Mouse (Mus musculus): ENCODE results near the gene Lime1. TPM values are rescaled to one million over a fixed set of nuclear protein-coding genes. Genes with fewer than 3 reads are reported as not detected.

Lime1 gene
- polyA plus RNA-seq, 1 experiment from 2014 or later, result 22.1 TPM

DNA sequence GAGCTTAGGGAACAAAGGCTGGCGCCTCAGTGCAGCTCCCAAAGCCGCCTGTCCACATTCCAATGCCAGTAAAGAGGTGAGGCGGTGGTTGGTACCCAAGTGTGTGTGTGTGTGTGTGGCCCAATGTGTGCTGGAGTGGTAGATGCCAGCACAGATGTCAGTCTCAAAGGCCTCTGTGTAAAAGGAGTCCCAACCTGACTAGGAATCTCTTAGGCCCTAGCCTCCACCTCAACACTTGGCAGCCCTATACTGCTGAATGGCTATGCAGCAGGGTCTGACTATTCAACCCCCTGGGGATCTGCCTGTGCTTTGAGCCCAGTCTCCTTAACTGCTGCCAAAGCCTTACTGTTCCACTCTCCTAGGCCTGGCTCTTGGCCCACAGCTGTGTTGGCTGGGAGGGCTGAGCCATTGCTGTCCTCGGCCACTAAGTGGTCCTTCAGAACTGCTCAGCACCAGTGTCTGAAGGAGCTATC lies 5.1 kb downstream of the Lime1 start:
- ATAC-seq (ENCODE audit: low FRiP score, low TSS enrichment), result no peak

GRCm38 (mm10) chr2:181385885-181386284 lies 6.0 kb downstream of the Lime1 start:
- Histone ChIP-seq H3K4me3 (ENCODE audit: low read length) (no peak overlapping the region), H3K9me3 (ENCODE audit: control insufficient read depth, low read length) (no peaks in the 10 kb centered on the region), H3K27me3 (ENCODE audit: control insufficient read depth, insufficient read depth, low read length) (no peaks in the 10 kb centered on the region), H3K9ac (ENCODE audit: low read depth, low read length) (no peak overlapping the region), H3K27ac (ENCODE audit: low read depth, low read length) (no peak overlapping the region), H3K36me3 (ENCODE audit: control insufficient read depth, insufficient read depth, low read length) (peaks cover 62% of the 10 kb centered on the region), H3K4me1 (ENCODE audit: control insufficient read depth, insufficient read depth, low read length) (no peaks in the 10 kb centered on the region), H3K4me2 (replicated peaks; ENCODE audit: low read depth, low read length) (no peak overlapping the region)
- ATAC-seq (ENCODE audit: low FRiP score, low TSS enrichment), result no peak
- 80% methylated on average over 3 of the region's 3 CpGs for WGBS

More for the DNA sequence above, 5.1 kb downstream of the Lime1 start:
- H3K9me3 ChIP-seq (ENCODE audit: control insufficient read depth, low read length), result no peaks in the 10 kb centered on the region
- 91% methylated on average over 4 of the region's 4 CpGs for WGBS
- H3K4me1 ChIP-seq (ENCODE audit: control insufficient read depth, insufficient read depth, low read length), result no peaks in the 10 kb centered on the region
- peaks cover 62% of the 10 kb centered on the region for H3K36me3 ChIP-seq (ENCODE audit: control insufficient read depth, insufficient read depth, low read length)
- H3K27me3 ChIP-seq (ENCODE audit: control insufficient read depth, insufficient read depth, low read length), result no peaks in the 10 kb centered on the region
- H3K4me2 ChIP-seq (replicated peaks; ENCODE audit: low read depth, low read length), result no peak overlapping the region
- H3K27ac ChIP-seq (ENCODE audit: low read depth, low read length), result no peak overlapping the region
- no peak overlapping the region for H3K4me3 ChIP-seq (ENCODE audit: low read length)
- H3K9ac ChIP-seq (ENCODE audit: low read depth, low read length), result no peak overlapping the region

DNA sequence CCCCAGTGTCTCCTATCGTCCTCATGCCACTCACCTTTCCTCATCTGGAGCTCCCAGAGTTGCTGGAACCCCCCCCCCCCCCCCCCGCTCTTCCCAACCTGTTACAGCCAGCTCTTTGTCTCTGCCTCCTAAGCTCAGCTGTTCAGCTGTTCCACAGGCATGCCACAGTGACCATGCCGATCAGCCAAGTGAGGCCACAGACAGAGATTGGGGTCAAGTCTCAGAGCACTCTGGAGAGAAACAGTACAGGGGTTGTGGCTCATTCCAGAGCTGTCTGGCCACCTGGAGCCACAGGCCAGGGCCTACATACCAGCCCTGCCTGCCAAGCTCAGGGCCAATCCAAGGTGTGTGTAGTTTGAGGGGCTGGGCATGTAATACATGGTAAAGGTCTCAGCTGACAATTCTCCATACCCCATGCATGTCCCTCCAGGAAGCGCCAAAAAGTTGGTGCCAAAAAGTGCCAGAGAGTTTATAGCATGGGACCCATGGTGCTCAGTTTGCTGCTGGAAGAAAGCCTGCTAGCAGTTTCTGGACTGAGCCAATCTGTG lies 6.9 kb downstream of the Lime1 start:
- H3K4me1 ChIP-seq (ENCODE audit: control insufficient read depth, insufficient read depth, low read length), result no peaks in the 10 kb centered on the region
- H3K4me2 ChIP-seq (replicated peaks; ENCODE audit: low read depth, low read length), result no peak overlapping the region
- no peaks in the 10 kb centered on the region for H3K27me3 ChIP-seq (ENCODE audit: control insufficient read depth, insufficient read depth, low read length)
- no peak for ATAC-seq (ENCODE audit: low FRiP score, low TSS enrichment)
- H3K36me3 ChIP-seq (ENCODE audit: control insufficient read depth, insufficient read depth, low read length), result peaks cover 64% of the 10 kb centered on the region
- WGBS, result 75% methylated on average over 4 of the region's 4 CpGs
- H3K9ac ChIP-seq (ENCODE audit: low read depth, low read length), result no peak overlapping the region
- no peak overlapping the region for H3K4me3 ChIP-seq (ENCODE audit: low read length)
- H3K27ac ChIP-seq (ENCODE audit: low read depth, low read length), result no peak overlapping the region
- H3K9me3 ChIP-seq (ENCODE audit: control insufficient read depth, low read length), result no peaks in the 10 kb centered on the region

DNA sequence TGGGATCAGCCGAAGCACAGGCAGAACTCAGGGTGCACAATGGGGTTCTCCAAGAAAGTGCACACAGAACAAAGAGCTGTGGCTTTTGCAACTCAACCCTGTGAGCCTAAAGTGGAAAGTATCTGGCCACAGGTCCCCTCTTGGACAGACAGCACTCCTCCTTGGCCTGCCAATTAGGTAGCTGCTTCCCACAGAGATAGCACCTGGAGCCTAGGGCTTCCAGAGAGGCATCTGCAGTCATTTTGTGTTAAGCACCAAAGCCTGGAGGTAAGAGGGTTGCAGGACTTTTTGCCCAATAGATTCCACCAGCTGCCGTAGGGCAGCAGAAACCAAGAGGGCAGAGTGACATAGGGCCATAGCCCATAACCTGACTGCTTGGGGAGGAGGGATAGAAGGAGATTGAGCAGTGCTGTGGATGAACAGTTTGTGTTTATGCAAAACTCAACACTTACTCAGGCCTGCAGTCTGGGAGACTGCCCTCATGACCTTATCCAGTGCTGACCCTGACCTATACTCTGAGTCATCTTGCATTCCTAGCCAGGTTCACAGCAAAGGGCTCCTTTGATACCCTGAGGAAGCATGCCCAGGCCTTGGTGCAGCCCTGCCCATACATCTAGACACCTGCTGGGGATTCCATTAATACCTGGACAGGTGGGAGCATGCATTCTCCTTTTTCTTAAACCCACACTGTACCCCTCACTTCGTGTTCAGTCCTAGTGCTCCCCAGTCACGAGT lies 10.4 kb downstream of the Lime1 start:
- ATAC-seq (ENCODE audit: low FRiP score, low TSS enrichment), result no peak
- WGBS, result 88% methylated on average over 4 of the region's 4 CpGs
- H3K36me3 ChIP-seq (ENCODE audit: control insufficient read depth, insufficient read depth, low read length), result peaks cover 54% of the 10 kb centered on the region

GRCm38 (mm10) chr2:181391022-181391421 lies 11.1 kb downstream of the Lime1 start:
- no peak overlapping the region for H3K4me2 ChIP-seq (replicated peaks; ENCODE audit: low read depth, low read length)
- peaks cover 53% of the 10 kb centered on the region for H3K36me3 ChIP-seq (ENCODE audit: control insufficient read depth, insufficient read depth, low read length)
- no peak overlapping the region for H3K4me3 ChIP-seq (ENCODE audit: low read length)
- WGBS, result 92% methylated on average over 15 of the region's 15 CpGs
- H3K9ac ChIP-seq (ENCODE audit: low read depth, low read length), result no peak overlapping the region
- peak; percentile 22; the same call in 1 of the 2 replicates for ATAC-seq (ENCODE audit: low FRiP score, low TSS enrichment)
- H3K4me1 ChIP-seq (ENCODE audit: control insufficient read depth, insufficient read depth, low read length), result no peaks in the 10 kb centered on the region
- H3K27ac ChIP-seq (ENCODE audit: low read depth, low read length), result no peak overlapping the region
- no peaks in the 10 kb centered on the region for H3K27me3 ChIP-seq (ENCODE audit: control insufficient read depth, insufficient read depth, low read length)
- H3K9me3 ChIP-seq (ENCODE audit: control insufficient read depth, low read length), result no peaks in the 10 kb centered on the region

More for the DNA sequence above, 10.4 kb downstream of the Lime1 start:
- Histone ChIP-seq H3K27ac (ENCODE audit: low read depth, low read length) (no peak overlapping the region), H3K4me1 (ENCODE audit: control insufficient read depth, insufficient read depth, low read length) (no peaks in the 10 kb centered on the region), H3K27me3 (ENCODE audit: control insufficient read depth, insufficient read depth, low read length) (no peaks in the 10 kb centered on the region), H3K4me2 (replicated peaks; ENCODE audit: low read depth, low read length) (no peak overlapping the region), H3K9ac (ENCODE audit: low read depth, low read length) (no peak overlapping the region), H3K4me3 (ENCODE audit: low read length) (no peak overlapping the region), H3K9me3 (ENCODE audit: control insufficient read depth, low read length) (no peaks in the 10 kb centered on the region)

DNA sequence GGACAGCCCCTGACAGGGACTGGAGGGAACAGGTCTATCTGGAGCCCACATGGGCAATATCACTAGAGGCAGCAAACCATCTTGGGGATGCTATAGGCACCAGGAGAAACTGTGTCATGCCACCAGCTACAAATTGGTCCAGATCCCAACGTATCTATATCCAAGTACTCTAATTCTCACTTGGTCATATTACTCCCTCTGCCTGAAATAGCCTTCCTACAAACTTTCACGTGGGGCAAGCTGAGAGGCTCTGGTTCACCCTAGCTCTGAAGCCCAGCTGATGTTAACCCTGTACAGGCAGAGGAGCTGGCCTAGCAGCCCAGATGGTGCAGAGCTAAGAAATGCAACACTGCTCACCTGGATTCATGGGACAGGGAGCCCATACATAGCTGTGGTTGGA lies 11.7 kb downstream of the Lime1 start:
- Histone ChIP-seq H3K4me2 (replicated peaks; ENCODE audit: low read depth, low read length) (no peak overlapping the region), H3K4me1 (ENCODE audit: control insufficient read depth, insufficient read depth, low read length) (no peaks in the 10 kb centered on the region), H3K9me3 (ENCODE audit: control insufficient read depth, low read length) (no peaks in the 10 kb centered on the region), H3K27me3 (ENCODE audit: control insufficient read depth, insufficient read depth, low read length) (no peaks in the 10 kb centered on the region), H3K27ac (ENCODE audit: low read depth, low read length) (no peak overlapping the region), H3K36me3 (ENCODE audit: control insufficient read depth, insufficient read depth, low read length) (peaks cover 48% of the 10 kb centered on the region), H3K4me3 (ENCODE audit: low read length) (no peak overlapping the region), H3K9ac (ENCODE audit: low read depth, low read length) (no peak overlapping the region)
- ATAC-seq (ENCODE audit: low FRiP score, low TSS enrichment), result no peak
- 78% methylated on average over 2 of the region's 2 CpGs for WGBS

- Histone ChIP-seq H3K9me3 (ENCODE audit: control insufficient read depth, low read length) (no peaks in the 10 kb centered on the region), H3K36me3 (ENCODE audit: control insufficient read depth, insufficient read depth, low read length) (peaks cover 41% of the 10 kb centered on the region), H3K4me1 (ENCODE audit: control insufficient read depth, insufficient read depth, low read length) (no peaks in the 10 kb centered on the region), H3K4me3 (ENCODE audit: low read length) (no peak overlapping the region), H3K27ac (ENCODE audit: low read depth, low read length) (no peak overlapping the region), H3K4me2 (replicated peaks; ENCODE audit: low read depth, low read length) (no peak overlapping the region), H3K9ac (ENCODE audit: low read depth, low read length) (no peak overlapping the region), H3K27me3 (ENCODE audit: control insufficient read depth, insufficient read depth, low read length) (no peaks in the 10 kb centered on the region)
- peak; percentile 84 for ATAC-seq (ENCODE audit: low FRiP score, low TSS enrichment)
- 31% methylated on average over 4 of the region's 4 CpGs for WGBS
Observed at GRCm38 (mm10) chr2:181392600-181393213, 12.8 kb downstream of the Lime1 start.

DNA sequence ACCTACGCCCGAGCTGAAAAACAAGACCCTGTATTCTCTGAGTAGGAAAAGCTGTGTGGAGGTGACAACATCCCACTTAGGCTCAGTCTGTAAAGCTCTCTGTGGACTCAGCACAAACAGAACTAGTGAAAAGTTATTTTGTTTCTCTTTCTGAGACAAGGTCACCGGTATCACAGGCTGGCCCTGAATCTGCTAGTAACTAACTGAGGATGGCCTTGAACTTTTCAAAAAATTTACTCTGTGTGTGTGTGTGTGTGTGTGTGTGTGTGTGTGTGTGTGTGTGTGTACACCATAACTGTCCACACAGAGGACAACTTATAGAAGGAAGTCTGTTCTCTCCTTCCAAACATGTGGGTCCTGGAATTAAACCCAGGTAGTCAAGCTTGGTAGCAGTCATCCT lies 14.2 kb downstream of the Lime1 start:
- H3K36me3 ChIP-seq (ENCODE audit: control insufficient read depth, insufficient read depth, low read length), result peaks cover 41% of the 10 kb centered on the region
- ATAC-seq (ENCODE audit: low FRiP score, low TSS enrichment), result no peak
- no peaks in the 10 kb centered on the region for H3K4me1 ChIP-seq (ENCODE audit: control insufficient read depth, insufficient read depth, low read length)
- WGBS, result 92% methylated on average over 3 of the region's 3 CpGs
- H3K4me2 ChIP-seq (replicated peaks; ENCODE audit: low read depth, low read length), result no peak overlapping the region
- no peak overlapping the region for H3K4me3 ChIP-seq (ENCODE audit: low read length)
- H3K27ac ChIP-seq (ENCODE audit: low read depth, low read length), result no peak overlapping the region
- H3K9me3 ChIP-seq (ENCODE audit: control insufficient read depth, low read length), result no peaks in the 10 kb centered on the region
- H3K27me3 ChIP-seq (ENCODE audit: control insufficient read depth, insufficient read depth, low read length), result no peaks in the 10 kb centered on the region
- H3K9ac ChIP-seq (ENCODE audit: low read depth, low read length), result no peak overlapping the region

DNA sequence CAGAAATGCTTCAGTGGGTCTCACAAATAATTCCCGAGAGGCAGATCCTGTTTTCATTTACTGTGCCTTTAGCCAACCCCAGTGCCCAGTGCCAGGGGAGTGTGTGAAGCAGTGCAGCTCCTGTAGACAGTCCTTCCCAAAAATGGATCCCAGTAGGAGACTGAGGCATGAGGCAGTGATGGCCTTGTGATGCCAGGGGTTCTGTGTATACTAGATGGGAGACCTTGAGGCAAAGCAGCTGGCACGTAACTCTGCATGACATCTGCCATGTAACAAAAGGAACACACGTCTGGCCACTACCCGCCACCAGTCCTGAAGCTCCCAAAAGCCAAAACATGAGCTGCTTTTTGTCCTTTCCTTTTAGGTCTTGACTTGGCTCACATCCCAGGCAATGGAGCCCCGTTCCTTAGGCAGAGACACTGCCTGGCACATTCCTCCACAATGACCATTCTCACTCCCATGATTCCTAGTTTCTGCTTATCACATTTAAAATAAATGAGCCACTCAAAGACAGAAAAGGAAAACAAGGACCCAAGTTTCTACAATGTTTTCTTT lies 17.4 kb downstream of the Lime1 start:
- no peak for ATAC-seq (ENCODE audit: low FRiP score, low TSS enrichment)
- H3K4me2 ChIP-seq (replicated peaks; ENCODE audit: low read depth, low read length), result no peak overlapping the region
- H3K36me3 ChIP-seq (ENCODE audit: control insufficient read depth, insufficient read depth, low read length), result peaks cover 13% of the 10 kb centered on the region; the same call in 1 of the 2 replicates
- H3K9me3 ChIP-seq (ENCODE audit: control insufficient read depth, low read length), result no peaks in the 10 kb centered on the region
- H3K27ac ChIP-seq (ENCODE audit: low read depth, low read length), result no peak overlapping the region
- no peaks in the 10 kb centered on the region for H3K27me3 ChIP-seq (ENCODE audit: control insufficient read depth, insufficient read depth, low read length)
- H3K9ac ChIP-seq (ENCODE audit: low read depth, low read length), result no peak overlapping the region
- H3K4me3 ChIP-seq (ENCODE audit: low read length), result no peak overlapping the region
- WGBS, result 67% methylated on average over 5 of the region's 5 CpGs
- H3K4me1 ChIP-seq (ENCODE audit: control insufficient read depth, insufficient read depth, low read length), result no peaks in the 10 kb centered on the region
